Mouse (Mus musculus) layer of hippocampus, adult 6 months (tissue): ENCODE results near the gene Rgs9. TPM values are rescaled to one million over a fixed set of nuclear protein-coding genes. Genes with fewer than 3 reads are reported as not detected.

ENCODE experiments used
- long read RNA-seq, 2 experiments: library from polyadenylated mRNA; unstranded; transcript quantifications; one replicate each; pipeline ENCODE4 v2.0.0; 2019 to 2020
- polyA plus RNA-seq: library from polyadenylated mRNA; unstranded; fragments of <200 nt; fragmentation: Nextera tagmentation; gene quantifications from 2 replicates; pipeline ENCODE4 v1.2.3, GENCODE M21; 2021

The Rgs9 gene
- 4.3 and 5.6 TPM in 2 replicates for polyA plus RNA-seq
- long read RNA-seq, experiment 1, partial matches to known transcripts = 7 of 11 reads
- long read RNA-seq, experiment 1, other reads (novel, unspliced or antisense) = 1 of 11 reads
- long read RNA-seq, experiment 2, transcript Rgs9-201 (19 exons, 2,434 nt) = major isoform, 36 of 43 reads
- long read RNA-seq, experiment 2, partial matches to known transcripts = 1 of 43 reads
- long read RNA-seq, experiment 2, other reads (novel, unspliced or antisense) = 4 of 43 reads

GRCm38 (mm10) chr11:109297710-109298375 lies at the start of gene Rgs9:
Rgs9 (minus strand) TSS chr11:109298129.

Other genes with a start within 250 kb of the Rgs9 start
- not detected in 2 replicates for gene E030025P04Rik, start 153.8 kb downstream of the Rgs9 start, polyA plus RNA-seq
- gene Gna13, start 64.7 kb upstream of the Rgs9 start, polyA plus RNA-seq = 23.6 and 24.9 TPM in 2 replicates
- gene 9930022D16Rik, start 115.8 kb upstream of the Rgs9 start, polyA plus RNA-seq = not detected in 2 replicates
- gene Amz2, start 127.8 kb upstream of the Rgs9 start, polyA plus RNA-seq = 27.3 and 29.8 TPM in 2 replicates
- 15.9 and 32.5 TPM in 2 replicates for gene Arsg, start 175.2 kb upstream of the Rgs9 start, polyA plus RNA-seq
- gene Slc16a6, start 175.5 kb upstream of the Rgs9 start, polyA plus RNA-seq = 4.4 and 11.7 TPM in 2 replicates